Mouse (Mus musculus) T-helper 1 cell (primary cell): ENCODE data around the gene Lad1.

ENCODE experiments used
- in situ Hi-C: fragments of 300-600 bp; cut with MboI, MseI; formaldehyde crosslinking; loops from one replicate; pipeline ENCODE4 v1.15.1; 2025; ENCODE audit warnings: high pct_unique_total_duplicates

The Lad1 gene

GRCm38 (mm10) chr1:135800192-135800950 is 18.0 kb upstream of the Lad1 start:
- in situ Hi-C loops = no loop called here

- in situ Hi-C loops = no loop called here
These were observed 10.9 kb upstream of the Lad1 start for GRCm38 (mm10) chr1:135807546-135807945.

- in situ Hi-C loops = no loop called here
These were observed 8.2 kb upstream of the Lad1 start for GRCm38 (mm10) chr1:135810180-135810579.

GRCm38 (mm10) chr1:135811016-135811646 is 7.3 kb upstream of the Lad1 start:
- in situ Hi-C loops = no loop called here

DNA sequence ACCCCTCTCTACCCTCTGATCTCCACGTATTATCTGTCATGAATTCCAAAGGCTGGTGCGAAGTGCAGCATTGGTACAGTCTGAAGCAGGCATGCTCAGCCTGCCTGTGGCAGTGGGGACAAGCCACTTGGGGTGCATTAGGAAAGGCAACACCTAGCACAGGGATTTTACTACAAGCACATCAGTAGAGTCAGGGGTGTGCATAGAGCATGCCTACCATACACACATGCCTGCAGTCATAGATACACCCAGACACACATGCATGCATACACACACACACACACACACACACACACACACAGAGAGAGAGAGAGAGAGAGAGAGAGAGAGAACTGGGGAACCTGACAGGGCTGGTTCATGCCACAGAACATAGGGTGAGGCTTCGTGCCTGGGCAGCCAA is 6.2 kb upstream of the Lad1 start:
- in situ Hi-C loops = no loop called here

GRCm38 (mm10) chr1:135812618-135813017 is 5.8 kb upstream of the Lad1 start:
- in situ Hi-C loops = no loop called here

DNA sequence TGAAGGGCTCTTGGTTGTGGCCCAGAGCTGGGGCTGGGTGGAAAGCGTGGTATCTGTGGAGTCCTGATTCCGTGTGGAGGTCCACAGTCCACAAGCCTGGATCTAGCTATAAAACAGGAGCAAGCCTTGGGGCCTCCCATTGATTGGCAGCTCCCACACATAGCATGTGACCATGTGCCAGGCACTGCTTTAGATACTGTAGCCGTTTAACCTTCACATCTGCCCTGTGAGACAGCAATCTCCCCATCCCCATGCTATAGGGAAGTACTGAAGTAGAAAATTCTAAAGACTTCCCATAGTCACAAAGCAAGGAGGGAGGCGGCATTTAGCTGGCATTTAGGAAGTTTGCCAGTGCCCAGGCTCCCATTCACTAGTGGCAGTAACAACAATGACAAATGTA is 5.3 kb upstream of the Lad1 start:
- in situ Hi-C loops = no loop called here

GRCm38 (mm10) chr1:135813687-135814395 is 4.6 kb upstream of the Lad1 start:
- in situ Hi-C loops = no loop called here

DNA sequence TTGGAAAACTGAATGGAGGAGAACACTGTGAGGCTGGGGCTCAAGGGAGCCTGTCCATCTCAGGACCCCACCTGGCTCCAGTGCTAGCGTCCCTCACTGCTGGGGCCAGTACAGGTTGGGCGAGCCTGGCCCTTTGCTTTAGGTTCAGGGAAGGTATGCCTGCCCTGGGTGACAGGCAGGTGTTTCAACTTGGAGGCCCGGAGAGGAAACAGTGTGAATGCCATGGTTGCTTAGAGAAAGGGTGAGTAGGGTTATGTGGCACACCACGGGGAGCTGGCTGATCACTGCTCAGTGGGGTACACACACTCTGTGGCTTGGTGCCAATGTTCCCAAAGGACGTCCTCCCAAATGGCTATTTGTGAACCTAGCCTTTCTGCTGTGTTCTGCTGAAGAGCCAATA is 3.9 kb upstream of the Lad1 start:
- in situ Hi-C loops = no loop called here

DNA sequence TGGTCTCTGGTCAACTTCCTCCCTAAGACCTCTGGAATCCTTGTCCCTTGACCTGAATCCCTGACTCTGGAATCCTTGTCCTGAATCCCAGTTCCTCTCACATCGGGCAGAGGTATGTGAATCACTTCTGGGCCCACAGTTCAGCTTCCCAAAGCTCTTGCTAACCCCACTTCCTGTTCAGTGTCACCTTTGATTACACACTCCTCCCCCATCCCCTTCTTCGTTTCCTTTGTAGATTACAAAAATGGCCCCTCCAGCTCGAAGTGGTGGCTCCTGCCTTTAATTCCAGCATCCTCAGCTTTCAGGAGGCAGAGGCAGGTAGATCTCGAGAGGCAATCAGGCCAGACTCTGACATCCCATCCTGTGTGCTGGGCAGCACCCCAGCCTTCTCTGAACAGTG is 803 bp upstream of the Lad1 start:
- in situ Hi-C loops = no loop called here

DNA sequence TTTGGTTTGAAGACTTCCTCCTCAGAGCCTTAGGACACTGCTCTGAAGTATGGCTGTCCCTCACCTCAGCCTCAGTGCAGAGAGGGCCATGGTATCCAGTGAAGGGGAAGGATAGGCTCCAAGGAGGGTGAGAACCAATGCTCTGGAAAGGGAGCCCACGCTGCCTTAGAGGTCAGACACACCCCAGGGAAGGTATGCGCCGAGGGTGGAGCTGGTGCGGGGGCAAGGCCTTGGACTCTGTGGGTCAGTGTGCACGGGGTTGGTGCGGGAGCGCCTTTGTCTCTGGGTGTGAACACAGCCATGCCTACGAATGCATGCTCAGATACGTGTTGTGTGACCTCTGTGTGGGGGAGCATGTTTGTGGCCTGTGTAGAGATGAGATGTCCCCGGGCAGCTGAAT is 1.7 kb downstream of the Lad1 start:
- in situ Hi-C loops = no loop called here

DNA sequence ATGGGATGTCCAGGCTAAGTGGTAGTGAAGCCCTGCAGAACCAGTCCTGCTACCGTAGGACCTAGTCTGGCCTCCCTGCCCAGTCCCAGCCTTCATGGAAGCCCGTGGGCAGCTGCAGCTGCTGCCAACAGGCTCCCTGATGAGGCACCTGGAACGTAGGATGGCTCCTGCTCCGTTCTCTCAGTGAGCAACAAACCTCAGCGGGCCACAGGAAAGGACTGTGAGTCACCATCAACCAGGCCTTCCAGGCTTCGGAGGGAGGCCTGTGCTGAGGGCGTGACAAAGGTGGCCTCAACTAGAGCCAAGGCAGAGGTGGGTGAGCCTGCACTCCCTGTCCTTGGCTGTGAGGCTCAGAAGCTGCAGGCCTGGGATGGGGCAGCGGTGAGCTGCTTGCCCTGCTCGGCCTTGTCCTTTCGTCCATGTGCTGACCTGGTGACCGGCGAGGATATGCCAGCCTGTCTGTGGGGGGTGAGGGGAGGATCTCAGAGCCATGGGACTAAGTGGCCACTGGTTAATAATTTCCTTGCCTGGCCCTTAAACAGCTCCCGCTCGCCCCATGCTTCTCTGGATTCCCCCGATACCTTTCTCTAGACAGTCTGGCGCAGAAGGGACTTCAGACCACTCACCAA is 2.5 kb downstream of the Lad1 start:
- in situ Hi-C loops = no loop called here

- in situ Hi-C loops = no loop called here
These were observed 3.4 kb downstream of the Lad1 start for GRCm38 (mm10) chr1:135821780-135822179.

GRCm38 (mm10) chr1:135828918-135829317 is 10.5 kb downstream of the Lad1 start:
- in situ Hi-C loops = no loop called here

DNA sequence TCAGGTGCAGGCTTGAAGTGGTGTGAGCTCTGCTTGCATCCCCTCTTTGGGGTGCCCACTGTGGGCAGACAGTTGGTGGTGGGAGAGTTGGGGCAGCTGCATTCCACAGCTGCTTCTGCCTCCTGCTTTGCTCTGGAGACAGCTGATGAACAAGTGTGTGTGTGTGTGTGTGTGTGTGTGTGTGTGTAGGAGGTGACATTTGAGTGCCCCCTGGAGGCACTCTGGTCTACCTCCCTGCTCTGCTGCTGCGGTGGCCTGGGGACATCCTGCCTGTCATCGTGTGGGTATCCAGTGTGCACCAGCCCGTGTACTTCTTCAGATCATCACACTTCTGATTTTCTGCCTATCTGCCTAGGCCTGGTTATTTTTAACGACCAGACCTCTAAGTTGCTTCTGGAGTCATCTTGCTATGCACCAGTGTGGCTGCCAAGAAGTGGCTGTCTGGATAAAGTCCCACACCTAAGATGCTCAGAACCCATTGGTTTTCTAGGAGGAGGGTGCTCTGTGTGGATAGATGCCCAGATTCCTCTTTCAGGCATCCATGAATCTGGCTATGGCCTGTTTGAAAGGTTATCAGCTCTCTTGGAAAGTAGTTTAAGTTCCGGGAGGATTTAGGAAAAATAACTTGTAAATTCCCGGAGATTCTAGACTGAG is 15.9 kb downstream of the Lad1 start:
- in situ Hi-C loops = no loop called here

- in situ Hi-C loops = no loop called here
These were observed 16.6 kb downstream of the Lad1 start for GRCm38 (mm10) chr1:135834983-135835382.

DNA sequence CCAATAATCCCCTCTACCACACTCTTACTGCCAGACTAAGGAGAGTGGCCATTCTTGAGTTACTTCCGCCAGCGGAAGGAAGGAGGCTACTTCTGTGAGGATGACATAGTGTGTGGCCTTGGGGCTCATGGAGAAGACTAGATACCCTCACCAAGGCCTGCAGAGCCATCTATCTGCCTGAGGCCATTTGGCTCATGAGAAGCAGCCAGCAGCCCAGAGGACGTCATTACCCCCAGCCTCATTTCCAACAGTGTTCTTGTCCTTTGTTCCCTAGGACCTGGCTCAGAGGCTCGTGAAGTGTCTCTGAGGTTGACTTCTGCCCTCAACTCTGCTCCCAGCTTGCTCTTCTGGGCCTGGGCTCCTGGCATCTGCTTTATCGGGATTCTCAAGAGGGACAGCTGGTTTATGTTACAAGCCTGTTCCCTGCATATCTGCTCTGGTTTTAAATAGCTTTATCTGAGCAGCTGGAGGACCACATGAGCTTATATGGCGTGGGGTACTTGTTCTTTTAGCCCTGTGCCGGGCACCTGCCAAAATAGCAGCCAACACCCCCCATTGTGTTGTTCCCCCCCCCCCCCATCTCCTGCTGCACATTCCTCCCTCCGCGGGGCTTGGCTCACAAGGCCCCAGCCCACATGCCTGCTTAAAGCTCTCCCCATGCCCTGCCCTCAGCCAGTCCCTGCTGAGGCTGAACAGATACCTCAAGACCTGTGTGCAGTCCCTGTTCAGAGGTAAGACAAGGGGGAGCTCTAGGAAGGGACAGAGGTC is 17.5 kb downstream of the Lad1 start, which contains the start of gene Tnnt2:
TSS of gene Tnnt2 (plus strand) at position 639 of the 768 bp plus-strand sequence.
- in situ Hi-C loops = no loop called here

DNA sequence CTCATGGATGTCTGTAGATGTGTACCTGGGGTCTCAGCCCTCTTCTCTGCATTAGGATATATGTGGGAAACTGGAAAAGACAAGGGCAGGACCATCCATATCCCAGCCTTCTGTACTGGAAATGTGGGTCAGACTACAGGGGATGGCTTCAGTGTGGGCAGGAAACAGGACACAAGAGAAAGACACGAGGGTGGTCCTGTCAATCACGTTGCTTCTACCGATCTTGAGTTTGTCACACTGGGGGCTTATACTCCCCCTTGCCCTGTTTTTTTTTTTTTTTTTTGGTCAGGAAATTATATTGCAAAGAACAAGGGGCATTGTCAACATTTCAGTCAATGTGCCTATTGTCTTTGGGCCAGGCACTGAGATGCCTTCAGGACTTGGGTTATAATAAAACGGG is 20.2 kb downstream of the Lad1 start:
- in situ Hi-C loops = no loop called here

GRCm38 (mm10) chr1:135839065-135839464 is 20.7 kb downstream of the Lad1 start:
- in situ Hi-C loops = no loop called here

- in situ Hi-C loops = no loop called here
These were observed 22.4 kb downstream of the Lad1 start for GRCm38 (mm10) chr1:135840675-135841395.
